Comparison of ENCODE assay signal across 14 mouse cellular contexts in genomic region chr4:32936762-32937341, GRCm38 (mm10). TPM values are rescaled to one million over a fixed set of nuclear protein-coding genes. Genes with fewer than 3 reads are reported as not detected.
A peak's percentile ranks its signal among the peaks of the same experiment; 100 is the strongest.
DNase-seq lines count a peak whose midpoint lies in the region; ATAC-seq and TF ChIP-seq lines count a peak whose summit lies in the region.
"Had no signal": no experiment of that assay in that cellular context is flagged by ENCODE, and none has a peak within 500 bp of the region (broad histone marks: within the 10 kb centered on the region; RNA-seq: fewer than 3 reads in every experiment).

No protein-coding gene starts in this region.

- DNase-seq in heart, postnatal 4 days = no peak
- peak; percentile 58 for DNase-seq in lung, embryonic 14.5 days
- DNase-seq in lung, postnatal 10 days = no peak
- peak; percentile 12 for DNase-seq in forelimb bud, embryonic 11.5 days (ENCODE audit: low read depth, low spot score)
- DNase-seq in stomach, postnatal 0 days (ENCODE audit: low spot score) = no peak
- no peak for DNase-seq in urinary bladder, postnatal 25 days (ENCODE audit: low spot score)
- no peak for DNase-seq in lung, postnatal 25 days (ENCODE audit: low spot score)
- DNase-seq: adrenal gland, postnatal 14 days; kidney, adult 18-20 months; lung, postnatal 4 days had no signal

- no peaks in the 10 kb centered on the region for H3K27me3 ChIP-seq in heart, embryonic 11.5 days (ENCODE audit: control insufficient read depth, insufficient read depth, low read length)
- no peaks in the 10 kb centered on the region for H3K27me3 ChIP-seq in lung, embryonic 14.5 days (ENCODE audit: insufficient read depth, low read length)
- no peaks in the 10 kb centered on the region for H3K27me3 ChIP-seq in stomach, postnatal 0 days (ENCODE audit: control insufficient read depth, insufficient read depth, low read length)
- H3K27me3 ChIP-seq: midbrain, embryonic 15.5 days; neural tube, embryonic 13.5 days had no signal

- H3K4me3 ChIP-seq in heart, embryonic 11.5 days (ENCODE audit: low read depth, low read length) = no peak overlapping the region
- H3K4me3 ChIP-seq in lung, embryonic 14.5 days (ENCODE audit: low read depth, low read length) = no peak overlapping the region
- no peak overlapping the region for H3K4me3 ChIP-seq in stomach, postnatal 0 days (ENCODE audit: low read depth, low read length)
- H3K4me3 ChIP-seq: midbrain, embryonic 15.5 days; neural tube, embryonic 13.5 days had no signal

- H3K9me3 ChIP-seq in heart, embryonic 11.5 days (replicated peaks; ENCODE audit: control insufficient read depth, low read length) = no peaks in the 10 kb centered on the region
- no peaks in the 10 kb centered on the region for H3K9me3 ChIP-seq in lung, embryonic 14.5 days (ENCODE audit: low read depth, low read length)
- H3K9me3 ChIP-seq in stomach, postnatal 0 days (ENCODE audit: control insufficient read depth, low read length) = no peaks in the 10 kb centered on the region
- H3K9me3 ChIP-seq: midbrain, embryonic 15.5 days; neural tube, embryonic 13.5 days had no signal

- WGBS in heart, embryonic 11.5 days (ENCODE audit: insufficient replicate concordance) = 13% methylated on average over 9 of the region's 9 CpGs
- 11% methylated on average over 9 of the region's 9 CpGs for WGBS in lung, embryonic 14.5 days
- 21% methylated on average over 9 of the region's 9 CpGs for WGBS in stomach, postnatal 0 days

- H3K27ac ChIP-seq in heart, embryonic 11.5 days (ENCODE audit: low read depth, low read length) = peak overlapping the region; percentile 62
- H3K27ac ChIP-seq in lung, embryonic 14.5 days (ENCODE audit: low read depth) = 0 out of 2 replicates have a peak overlapping the region, but pooled peaks have one; percentile 3
- peak overlapping the region; percentile 78 for H3K27ac ChIP-seq in stomach, postnatal 0 days (replicated peaks)
- H3K27ac ChIP-seq: midbrain, embryonic 15.5 days; neural tube, embryonic 13.5 days had no signal

- TF ChIP-seq CTCF in lung, embryonic 14.5 days (IDR thresholded peaks at IDR 0.05; ENCODE audit: low read depth) = no peak
- TF ChIP-seq CTCF in stomach, postnatal 0 days (IDR thresholded peaks at IDR 0.05; ENCODE audit: low read depth) = no peak

- H3K4me2 ChIP-seq in heart, embryonic 11.5 days = peak overlapping the region; percentile 51
- no peak overlapping the region; the same call in 1 of the 2 replicates for H3K4me2 ChIP-seq in lung, embryonic 14.5 days
- peak overlapping the region; percentile 34; the same call in 1 of the 2 replicates for H3K4me2 ChIP-seq in stomach, postnatal 0 days (replicated peaks; ENCODE audit: low read depth)
- H3K4me2 ChIP-seq: midbrain, embryonic 15.5 days; neural tube, embryonic 13.5 days had no signal

- H3K4me1 ChIP-seq in heart, embryonic 11.5 days (ENCODE audit: control insufficient read depth, insufficient read depth, low read length) = peaks cover 10% of the 10 kb centered on the region; the same call in 1 of the 2 replicates
- no peaks in the 10 kb centered on the region for H3K4me1 ChIP-seq in lung, embryonic 14.5 days (ENCODE audit: insufficient read depth)
- H3K4me1 ChIP-seq in stomach, postnatal 0 days (replicated peaks; ENCODE audit: control insufficient read depth, insufficient read depth) = no peaks in the 10 kb centered on the region

- H3K9ac ChIP-seq in heart, embryonic 11.5 days (ENCODE audit: low read depth, low read length) = peak overlapping the region; percentile 34; the same call in 1 of the 2 replicates
- no peak overlapping the region for H3K9ac ChIP-seq in lung, embryonic 14.5 days
- no peak overlapping the region for H3K9ac ChIP-seq in stomach, postnatal 0 days (ENCODE audit: low read length)
- H3K9ac ChIP-seq: midbrain, embryonic 15.5 days; neural tube, embryonic 13.5 days had no signal

- TF ChIP-seq EP300 in stomach, postnatal 0 days (optimal IDR thresholded peaks at IDR 0.05) = no peak

- no peaks in the 10 kb centered on the region for H3K36me3 ChIP-seq in heart, embryonic 11.5 days (ENCODE audit: control insufficient read depth, insufficient read depth, low read length)
- H3K36me3 ChIP-seq in lung, embryonic 14.5 days (ENCODE audit: insufficient read depth) = no peaks in the 10 kb centered on the region
- H3K36me3 ChIP-seq in stomach, postnatal 0 days (ENCODE audit: control insufficient read depth, insufficient read depth, low read length) = no peaks in the 10 kb centered on the region
- H3K36me3 ChIP-seq: midbrain, embryonic 15.5 days; neural tube, embryonic 13.5 days had no signal

- no peak for ATAC-seq in heart, embryonic 11.5 days (replicated peaks; ENCODE audit: insufficient number of reproducible peaks, low FRiP score, low TSS enrichment)
- ATAC-seq in lung, embryonic 14.5 days (ENCODE audit: insufficient read depth) = peak; percentile 63
- peak; percentile 53 for ATAC-seq in stomach, postnatal 0 days (ENCODE audit: low FRiP score, low TSS enrichment)
- ATAC-seq: forebrain, embryonic 14.5 days; midbrain, embryonic 15.5 days had no signal

RNA-seq across cellular contexts. Expression of gene Ankrd6, which starts 13.8 kb away (rescaled TPM):
- 5.4 and 7.1 TPM in 2 replicates for polyA plus RNA-seq in heart, embryonic 11.5 days (2014; fragmentation: Nextera tagmentation; extraction: Ambion mirVana)
- 1 to 10 TPM; 7.2 to 8.2 TPM for total RNA-seq in heart, postnatal 4 days (2021)
- 4.0 and 4.7 TPM in 2 replicates for polyA plus RNA-seq in lung, embryonic 14.5 days (2014; fragmentation: Nextera tagmentation; extraction: Ambion mirVana)
- 2.2 and 2.3 TPM in 2 replicates for polyA plus RNA-seq in stomach, postnatal 0 days (2015; fragmentation: Nextera tagmentation; extraction: Ambion mirVana)

RNA-seq across cellular contexts. Expression of gene Rragd, which starts 46.0 kb away (rescaled TPM):
- polyA plus RNA-seq in heart, embryonic 11.5 days (2014; fragmentation: Nextera tagmentation; extraction: Ambion mirVana) = 47.8 and 54.1 TPM in 2 replicates
- 10 to 100 TPM; 81.7 to 84.3 TPM for total RNA-seq in heart, postnatal 4 days (2021)
- 1.8 and 2.7 TPM in 2 replicates for polyA plus RNA-seq in lung, embryonic 14.5 days (2014; fragmentation: Nextera tagmentation; extraction: Ambion mirVana)
- polyA plus RNA-seq in stomach, postnatal 0 days (2015; fragmentation: Nextera tagmentation; extraction: Ambion mirVana) = 1.7 and 2.8 TPM in 2 replicates

Comparison
In these comparisons a context has a peak if more than half of its experiments do, and no peak if none do; other contexts are left out.
1. DNase-seq: peak in lung, embryonic 14.5 days (single experiment) and forelimb bud, embryonic 11.5 days (single experiment); none in heart, postnatal 4 days (single experiment), lung, postnatal 10 days (single experiment), stomach, postnatal 0 days (single experiment), urinary bladder, postnatal 25 days (single experiment) and lung, postnatal 25 days (single experiment).
2. H3K27ac ChIP-seq: peak in every context shown above with its lines; median percentile 78 in stomach, postnatal 0 days; 62 in heart, embryonic 11.5 days; 3 in lung, embryonic 14.5 days.
3. RNA of gene Rragd, which starts 46.0 kb away (polyA plus RNA-seq): 47.8 to 54.1 TPM in heart, embryonic 11.5 days; 1.8 to 2.7 TPM in lung, embryonic 14.5 days and 1.7 to 2.8 TPM in stomach, postnatal 0 days; every median in the first group is over 10 times any median in the second.